Mouse (Mus musculus) liver, embryonic 16.5 days (tissue): ENCODE results near the gene Cdk14. TPM values are rescaled to one million over a fixed set of nuclear protein-coding genes. Genes with fewer than 3 reads are reported as not detected.

Experiments used
- ATAC-seq: fragments of 200-750 bp; cut with Nextera tagmentation; 2 replicates; pipeline ENCODE4 v1.8.0; 2017; ENCODE audit warnings: low read depth, mild to moderate bottlenecking, moderate number of reproducible peaks, moderate library complexity
- H3K27ac ChIP-seq: fragments of 300-500 bp; sonication (generic); 2 replicates; pipeline ENCODE4 v1.5.1; 2014; ENCODE audit warnings: mild to moderate bottlenecking, low read length
- H3K27me3 ChIP-seq: fragments of 300-500 bp; sonication (generic); 2 replicates; pipeline ENCODE4 v1.6.1; 2014; ENCODE audit warnings: low read depth, low read length, mixed read lengths; ENCODE audit not compliant: control insufficient read depth, insufficient read depth
- H3K36me3 ChIP-seq: fragments of 300-500 bp; sonication (generic); 2 replicates; pipeline ENCODE4 v1.6.1; 2014; ENCODE audit warnings: mild to moderate bottlenecking; ENCODE audit not compliant: control insufficient read depth, insufficient read depth
- H3K4me1 ChIP-seq: fragments of 300-500 bp; sonication (generic); 2 replicates; pipeline ENCODE4 v1.6.1; 2014; ENCODE audit warnings: low read depth, low read length, mixed read lengths; ENCODE audit not compliant: control insufficient read depth
- H3K4me2 ChIP-seq: fragments of 300-500 bp; sonication (generic); 2 replicates; pipeline ENCODE4 v1.6.1; 2014; ENCODE audit warnings: low read depth, low read length, mixed read lengths
- H3K4me3 ChIP-seq: fragments of 300-500 bp; sonication (generic); 2 replicates; pipeline ENCODE4 v1.5.1; 2014; ENCODE audit warnings: low read depth, mild to moderate bottlenecking, low read length
- H3K9ac ChIP-seq: fragments of 300-500 bp; sonication (generic); 2 replicates; pipeline ENCODE4 v1.6.1; 2014; ENCODE audit warnings: low read depth, low read length
- H3K9me3 ChIP-seq: fragments of 300-500 bp; sonication (generic); replicated peaks from 2 replicates; pipeline ENCODE4 v1.6.1; 2016; ENCODE audit warnings: low read length; ENCODE audit not compliant: control insufficient read depth
- WGBS: fragments of 180-500 bp; shearing (Covaris S2); extraction: QIAGEN DNeasy Blood & Tissue Kit; methylation state at CpG from one replicate; pipeline ENCODE4 v1.1.7; 2014; ENCODE audit not compliant: insufficient replicate concordance; 5-methylcytosine and 5-hydroxymethylcytosine counted together
- polyA plus RNA-seq: library from polyadenylated mRNA; unstranded; fragments of >200 nt; fragmentation: Nextera tagmentation; extraction: Ambion mirVana; gene quantifications from 2 replicates; pipeline ENCODE4 v1.2.1, GENCODE M21; 2015

Cdk14 gene
- polyA plus RNA-seq, 1 experiment from 2014 or later: 1.1 TPM

DNA sequence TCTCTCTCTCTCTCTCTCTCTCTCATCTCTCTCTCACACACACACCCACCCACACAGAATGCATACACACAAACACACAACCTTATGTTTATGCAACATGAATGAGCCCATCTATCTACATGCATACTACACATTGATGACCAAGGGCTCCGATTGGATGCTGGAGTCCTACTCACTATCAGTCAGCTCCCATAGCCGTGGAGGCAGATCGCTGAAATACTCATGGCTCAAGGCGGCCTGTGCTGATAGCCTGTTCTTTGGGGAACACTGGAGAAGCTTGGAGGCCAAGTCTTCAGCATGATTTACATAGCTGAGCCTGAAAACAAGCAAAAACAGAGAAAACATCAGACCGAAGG is 526.3 kb downstream of the Cdk14 start:
- Histone ChIP-seq H3K36me3 (no peaks in the 10 kb centered on the region), H3K4me3 (no peak overlapping the region), H3K27ac (no peak overlapping the region), H3K27me3 (no peaks in the 10 kb centered on the region), H3K9ac (no peak overlapping the region), H3K9me3 (no peaks in the 10 kb centered on the region), H3K4me1 (no peaks in the 10 kb centered on the region), H3K4me2 (no peak overlapping the region)
- no peak for ATAC-seq
- 59% methylated on average over 5 of the region's 5 CpGs for WGBS

DNA sequence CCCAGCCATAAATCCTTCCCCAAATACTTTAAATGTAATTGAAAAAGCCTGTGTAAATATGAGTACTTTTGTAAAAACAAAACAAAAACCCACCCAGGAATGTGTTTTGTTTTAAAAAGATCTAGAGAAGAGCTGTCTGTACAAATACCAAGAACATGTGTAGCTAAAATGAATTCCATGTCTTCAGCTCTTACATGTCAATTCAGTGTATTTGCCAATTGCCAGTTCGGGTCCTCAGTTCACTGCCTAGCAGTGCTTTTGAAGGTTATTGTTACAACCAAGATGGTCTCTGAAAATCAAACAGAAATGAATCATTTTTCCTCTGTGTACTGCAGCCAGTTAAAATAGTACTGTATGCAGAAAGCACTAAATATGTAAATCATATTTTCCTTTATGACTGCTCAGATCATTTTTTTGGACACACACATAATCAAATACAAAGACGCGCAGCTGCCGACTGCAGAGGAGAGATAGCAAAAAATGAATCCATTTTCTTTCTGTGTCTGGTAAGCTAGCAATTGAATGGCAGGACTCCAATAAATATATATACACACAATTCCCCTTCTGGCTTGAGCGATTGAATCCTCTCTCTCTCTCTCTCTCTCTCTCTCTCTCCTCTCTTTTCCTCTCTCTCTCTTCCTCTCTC is 526.8 kb downstream of the Cdk14 start:
- 80% methylated on average over 5 of the region's 5 CpGs for WGBS
- no peak overlapping the region for H3K4me2 ChIP-seq
- no peak overlapping the region for H3K9ac ChIP-seq
- H3K4me1 ChIP-seq: no peaks in the 10 kb centered on the region
- no peaks in the 10 kb centered on the region for H3K36me3 ChIP-seq
- ATAC-seq: no peak
- no peaks in the 10 kb centered on the region for H3K9me3 ChIP-seq
- H3K4me3 ChIP-seq: no peak overlapping the region
- H3K27me3 ChIP-seq: no peaks in the 10 kb centered on the region
- no peak overlapping the region for H3K27ac ChIP-seq

DNA sequence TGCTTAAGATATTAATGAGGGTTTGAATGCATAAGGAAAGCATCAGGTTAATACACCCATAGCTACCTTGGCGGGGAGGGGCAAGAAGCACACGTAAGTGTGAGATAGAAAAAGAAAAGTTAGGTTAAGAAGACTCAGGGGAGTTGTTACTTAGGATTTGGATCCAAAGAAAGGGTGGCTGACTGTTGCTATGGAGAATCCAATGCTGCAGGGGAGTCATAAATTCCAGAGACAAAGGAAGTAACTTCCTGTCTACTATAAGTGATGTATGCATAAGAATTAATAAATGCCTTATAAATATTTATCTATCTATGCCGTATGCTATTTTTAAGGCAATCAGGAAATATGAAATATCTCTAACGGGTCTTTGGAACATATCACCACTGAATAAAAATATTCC is 527.4 kb downstream of the Cdk14 start:
- no peak overlapping the region for H3K4me2 ChIP-seq

DNA sequence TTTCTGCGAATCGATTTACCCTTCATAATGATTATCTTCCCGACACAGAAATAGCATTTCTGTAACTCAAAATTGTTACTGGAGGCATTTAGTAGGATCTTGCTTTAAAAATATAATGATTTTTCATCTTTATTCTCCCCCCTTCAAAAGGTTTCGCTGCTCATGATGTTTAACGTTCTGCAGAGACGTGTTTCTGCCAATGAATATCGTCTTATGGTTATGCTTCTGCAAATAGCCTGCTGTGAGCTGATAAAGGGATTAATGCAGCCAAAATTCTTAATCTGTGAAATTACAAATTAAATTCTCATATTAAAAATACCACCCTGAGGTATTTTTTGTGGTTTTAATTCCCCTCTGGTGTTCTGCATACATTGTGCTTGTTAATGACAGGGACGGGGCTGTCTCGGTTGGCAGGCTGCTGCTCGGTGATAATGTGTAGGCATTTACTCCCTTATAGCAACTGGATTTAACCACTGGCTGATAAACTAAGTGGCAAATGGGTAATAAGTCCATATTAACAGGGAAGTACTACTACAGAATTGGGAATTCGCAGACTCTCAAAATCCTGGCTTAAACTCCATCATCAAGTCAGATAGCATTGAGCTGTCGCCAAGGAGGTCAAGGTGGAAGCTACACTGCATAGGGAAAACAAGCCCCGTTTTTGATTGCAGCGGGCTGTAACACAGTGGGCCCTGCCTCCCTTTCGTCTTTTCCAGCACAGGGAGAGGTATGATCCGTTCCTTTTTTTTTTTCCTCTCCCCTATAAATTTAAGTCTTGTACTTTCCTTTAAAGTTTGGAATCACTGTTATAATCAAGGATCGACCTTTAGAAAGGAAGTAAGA is 528.0 kb downstream of the Cdk14 start:
- ATAC-seq: no peak
- Histone ChIP-seq H3K4me2 (no peak overlapping the region), H3K9me3 (no peaks in the 10 kb centered on the region), H3K4me1 (no peaks in the 10 kb centered on the region), H3K36me3 (no peaks in the 10 kb centered on the region), H3K27ac (no peak overlapping the region), H3K9ac (no peak overlapping the region), H3K4me3 (no peak overlapping the region), H3K27me3 (no peaks in the 10 kb centered on the region)
- 66% methylated on average over 17 of the region's 17 CpGs for WGBS

More for the DNA sequence above, 527.4 kb downstream of the Cdk14 start:
- no peaks in the 10 kb centered on the region for H3K27me3 ChIP-seq
- H3K36me3 ChIP-seq: no peaks in the 10 kb centered on the region
- no peak overlapping the region for H3K27ac ChIP-seq
- no peak for ATAC-seq
- no peaks in the 10 kb centered on the region for H3K4me1 ChIP-seq
- no peaks in the 10 kb centered on the region for H3K9me3 ChIP-seq
- H3K9ac ChIP-seq: no peak overlapping the region
- WGBS: 61% methylated on average over 4 of the region's 4 CpGs
- H3K4me3 ChIP-seq: no peak overlapping the region

DNA sequence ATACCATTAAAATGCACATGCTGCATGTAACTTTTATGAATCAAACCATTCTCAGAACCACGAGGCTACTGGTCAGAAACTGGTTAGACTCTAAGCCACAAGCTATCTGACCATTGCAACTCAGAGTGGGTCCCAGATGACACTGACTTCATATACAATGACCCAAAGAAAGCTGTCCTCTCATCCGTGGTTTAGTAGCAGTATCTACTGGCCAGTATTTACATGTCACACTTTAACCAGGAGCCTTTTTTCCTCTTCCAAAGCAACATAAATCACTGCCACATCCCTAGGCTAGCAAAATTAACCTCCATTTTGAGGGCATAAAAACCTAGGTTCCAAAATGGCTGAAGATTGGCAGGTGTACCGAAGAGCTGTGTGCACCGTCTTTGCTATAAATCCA is 533.0 kb downstream of the Cdk14 start:
- ATAC-seq: no peak
- Histone ChIP-seq H3K4me3 (no peak overlapping the region), H3K4me2 (no peak overlapping the region), H3K27me3 (no peaks in the 10 kb centered on the region), H3K36me3 (no peaks in the 10 kb centered on the region), H3K4me1 (no peaks in the 10 kb centered on the region), H3K9me3 (no peaks in the 10 kb centered on the region), H3K9ac (no peak overlapping the region), H3K27ac (no peak overlapping the region)
- WGBS: 74% methylated on average over 4 of the region's 4 CpGs

DNA sequence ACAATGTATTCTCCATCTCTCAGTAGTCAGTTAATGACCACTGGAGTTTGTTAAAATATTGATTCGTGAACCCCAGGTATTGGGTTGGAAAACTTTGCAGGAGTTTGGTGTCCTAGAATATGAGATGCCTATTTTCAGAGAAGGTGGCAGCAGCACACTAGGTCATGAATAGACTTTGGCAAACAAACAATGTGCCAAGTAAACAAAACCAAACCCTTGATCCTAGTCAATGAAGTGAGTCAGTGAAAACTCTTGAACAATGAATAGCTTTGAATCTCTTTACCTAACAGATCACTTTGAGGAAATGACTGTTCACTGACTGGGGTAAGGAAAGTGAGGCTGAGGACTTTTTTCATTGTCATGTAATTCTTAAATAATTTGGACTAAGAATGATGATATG is 537.3 kb downstream of the Cdk14 start:
- WGBS: 65% methylated on average over 1 of the region's 1 CpGs
- H3K4me1 ChIP-seq: no peaks in the 10 kb centered on the region
- H3K36me3 ChIP-seq: no peaks in the 10 kb centered on the region
- H3K27me3 ChIP-seq: no peaks in the 10 kb centered on the region
- H3K9me3 ChIP-seq: no peaks in the 10 kb centered on the region
- no peak overlapping the region for H3K4me2 ChIP-seq
- H3K9ac ChIP-seq: no peak overlapping the region
- H3K4me3 ChIP-seq: no peak overlapping the region
- no peak overlapping the region for H3K27ac ChIP-seq
- ATAC-seq: no peak

DNA sequence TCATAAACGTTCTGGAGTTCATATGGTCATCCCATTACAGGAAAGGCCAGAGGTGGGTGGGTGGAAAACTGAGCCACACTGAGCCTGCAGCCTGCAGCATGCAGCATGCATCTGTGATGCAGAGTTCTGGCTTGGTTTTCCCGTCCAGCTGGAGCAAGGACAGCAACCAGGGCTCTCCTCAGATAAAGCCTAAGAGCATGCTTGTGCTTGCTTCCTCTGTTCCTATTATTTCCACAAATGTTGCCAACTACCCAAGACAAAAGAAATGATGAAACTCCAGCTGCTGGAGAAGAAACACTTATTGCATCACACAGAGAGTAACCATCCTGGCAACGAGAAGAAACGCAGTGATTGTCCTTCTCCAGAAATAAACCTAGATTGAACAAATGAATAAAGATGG is 539.8 kb downstream of the Cdk14 start:
- H3K27me3 ChIP-seq: no peaks in the 10 kb centered on the region
- H3K4me3 ChIP-seq: no peak overlapping the region
- H3K9me3 ChIP-seq: no peaks in the 10 kb centered on the region
- H3K4me2 ChIP-seq: no peak overlapping the region
- no peaks in the 10 kb centered on the region for H3K4me1 ChIP-seq
- WGBS: 62% methylated on average over 4 of the region's 4 CpGs
- H3K36me3 ChIP-seq: no peaks in the 10 kb centered on the region
- no peak overlapping the region for H3K27ac ChIP-seq
- ATAC-seq: no peak
- H3K9ac ChIP-seq: no peak overlapping the region

DNA sequence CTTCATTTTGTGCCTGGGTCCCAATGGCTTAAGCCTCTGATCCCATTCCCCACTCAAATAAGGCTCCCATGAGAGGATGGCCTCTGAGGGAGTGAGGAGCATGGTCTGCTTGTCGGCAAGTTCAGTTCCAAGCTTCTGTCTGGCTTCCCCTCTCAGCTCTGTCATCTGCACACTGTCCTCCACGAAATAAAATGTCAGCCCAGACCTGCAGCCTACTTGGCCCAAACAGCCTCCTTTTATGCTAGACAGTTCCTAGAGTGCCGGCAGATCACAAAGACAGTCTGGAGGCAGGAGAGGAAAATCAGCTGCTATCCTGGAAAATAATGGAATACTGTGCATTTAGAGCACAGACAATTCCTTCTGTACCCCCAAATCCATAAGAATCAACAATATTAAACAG is 541.2 kb downstream of the Cdk14 start:
- Histone ChIP-seq H3K9ac (no peak overlapping the region), H3K36me3 (no peaks in the 10 kb centered on the region), H3K4me2 (no peak overlapping the region), H3K27ac (no peak overlapping the region), H3K4me1 (no peaks in the 10 kb centered on the region), H3K9me3 (no peaks in the 10 kb centered on the region), H3K4me3 (no peak overlapping the region), H3K27me3 (no peaks in the 10 kb centered on the region)
- ATAC-seq: no peak
- 61% methylated on average over 3 of the region's 3 CpGs for WGBS

DNA sequence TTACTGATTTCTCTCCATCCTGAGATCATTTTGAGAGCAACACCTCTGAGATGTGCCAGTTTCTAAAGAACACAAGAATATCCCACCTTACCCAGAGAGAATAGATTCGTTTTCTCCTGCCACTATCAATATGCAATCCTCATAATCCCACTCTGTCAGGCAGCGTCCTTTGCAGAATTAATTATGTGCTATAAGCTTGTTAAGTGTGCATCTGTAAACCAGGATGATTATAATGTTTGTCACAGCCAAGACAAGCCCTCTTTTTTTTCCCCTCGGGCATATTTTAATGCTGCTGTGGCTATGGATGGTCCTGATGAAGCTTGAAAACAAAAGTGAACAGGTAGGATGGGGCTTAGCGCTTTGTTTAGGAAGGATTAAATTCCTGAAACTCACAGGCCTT is 542.5 kb downstream of the Cdk14 start:
- no peaks in the 10 kb centered on the region for H3K27me3 ChIP-seq
- H3K9me3 ChIP-seq: no peaks in the 10 kb centered on the region
- H3K36me3 ChIP-seq: no peaks in the 10 kb centered on the region
- no peaks in the 10 kb centered on the region for H3K4me1 ChIP-seq
- H3K9ac ChIP-seq: no peak overlapping the region
- no peak overlapping the region for H3K27ac ChIP-seq
- no peak overlapping the region for H3K4me3 ChIP-seq
- no peak for ATAC-seq
- WGBS: 47% methylated on average over 4 of the region's 4 CpGs
- H3K4me2 ChIP-seq: no peak overlapping the region
